Comparison of ENCODE assay signal across 22 mouse cellular contexts in the genomic region with DNA sequence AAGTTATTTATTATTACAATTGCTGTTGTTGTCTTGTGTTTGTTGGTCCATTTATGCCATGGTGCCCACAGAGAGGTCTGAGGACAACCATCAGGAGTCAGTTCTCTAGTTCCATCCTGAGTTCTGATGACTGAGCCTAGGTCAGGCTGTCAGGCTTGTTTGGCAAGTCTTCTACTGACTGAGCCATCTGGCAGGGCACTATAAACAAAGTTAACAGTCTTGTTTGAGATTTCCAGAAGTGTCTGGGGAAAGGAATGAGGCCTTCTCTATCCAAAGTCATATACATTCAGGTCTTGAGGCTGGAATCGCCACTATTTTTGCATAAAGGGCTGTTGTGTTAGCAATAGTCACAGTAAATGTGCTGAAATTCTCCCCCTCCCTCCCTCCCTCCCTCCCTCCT. TPM values are rescaled to one million over a fixed set of nuclear protein-coding genes. Genes with fewer than 3 reads are reported as not detected.
DNase-seq lines count a peak whose midpoint lies in the region; ATAC-seq lines count a peak whose summit lies in the region.
"Had no signal": no experiment of that assay in that cellular context is flagged by ENCODE, and none has a peak within 500 bp of the region (broad histone marks: within the 10 kb centered on the region; RNA-seq: fewer than 3 reads in every experiment).

No protein-coding gene starts in this region.

- no peak overlapping the region for H3K9ac ChIP-seq in lung, embryonic 16.5 days (ENCODE audit: low read length)
- H3K9ac ChIP-seq: forebrain, embryonic 13.5 days; heart, embryonic 12.5 days; heart, embryonic 15.5 days; hindbrain, embryonic 13.5 days had no signal

- WGBS in heart, embryonic 10.5 days, result 62% methylated on average over 1 of the region's 1 CpGs
- 36% methylated on average over 1 of the region's 1 CpGs for WGBS in lung, embryonic 16.5 days

- H3K4me1 ChIP-seq in heart, embryonic 10.5 days, result peaks cover 7% of the 10 kb centered on the region; the same call in 1 of the 2 replicates
- H3K4me1 ChIP-seq in lung, embryonic 16.5 days (replicated peaks; ENCODE audit: control insufficient read depth, insufficient read depth, low read length), result peaks cover 2% of the 10 kb centered on the region; the same call in 1 of the 2 replicates
- H3K4me1 ChIP-seq: forebrain, embryonic 13.5 days; heart, embryonic 15.5 days; hindbrain, embryonic 10.5 days; hindbrain, embryonic 13.5 days had no signal

- H3K27ac ChIP-seq in heart, embryonic 10.5 days, result no peak overlapping the region
- H3K27ac ChIP-seq in lung, embryonic 16.5 days (ENCODE audit: low read length), result no peak overlapping the region
- H3K27ac ChIP-seq: forebrain, embryonic 10.5 days; forebrain, embryonic 13.5 days; heart, embryonic 15.5 days; hindbrain, embryonic 10.5 days; hindbrain, embryonic 13.5 days had no signal

- DNase-seq in heart, adult 11 months, result peak; percentile 36
- no peak for DNase-seq in heart, embryonic 10.5 days (ENCODE audit: low spot score)
- no peak for DNase-seq in lung, adult 18-20 months
- DNase-seq in lung, postnatal 36 days, result peak; percentile 54
- DNase-seq in lung, postnatal 14 days, result no peak
- DNase-seq: adrenal gland, postnatal 10 days; adrenal gland, postnatal 36 days; cerebellum, adult 18-20 months; cerebellum, adult 9-10 months; gastrocnemius, postnatal 10 days; gastrocnemius, postnatal 36 days; heart, postnatal 36 days had no signal

- H3K36me3 ChIP-seq in heart, embryonic 10.5 days, result no peaks in the 10 kb centered on the region; the same call in 1 of the 2 replicates
- H3K36me3 ChIP-seq in lung, embryonic 16.5 days (ENCODE audit: control insufficient read depth, insufficient read depth, low read length), result no peaks in the 10 kb centered on the region
- H3K36me3 ChIP-seq: forebrain, embryonic 10.5 days; heart, embryonic 15.5 days; hindbrain, embryonic 10.5 days had no signal

- H3K9me3 ChIP-seq in heart, embryonic 10.5 days, result no peaks in the 10 kb centered on the region
- H3K9me3 ChIP-seq in lung, embryonic 16.5 days (ENCODE audit: control insufficient read depth, low read length), result no peaks in the 10 kb centered on the region
- H3K9me3 ChIP-seq: forebrain, embryonic 10.5 days; forebrain, embryonic 13.5 days; heart, embryonic 12.5 days; heart, embryonic 15.5 days; hindbrain, embryonic 10.5 days; hindbrain, embryonic 13.5 days had no signal

- ATAC-seq in lung, embryonic 16.5 days (ENCODE audit: low read depth), result peak; percentile 49; the same call in 1 of the 2 replicates
- ATAC-seq: activated CD4-positive, CD25-positive, alpha-beta regulatory T cell, adult 4 months; forebrain, embryonic 13.5 days; forebrain, embryonic 16.5 days; hindbrain, embryonic 16.5 days had no signal

- H3K4me2 ChIP-seq in lung, embryonic 16.5 days (ENCODE audit: low read depth, low read length), result no peak overlapping the region
- H3K4me2 ChIP-seq: forebrain, embryonic 13.5 days; heart, embryonic 12.5 days; heart, embryonic 15.5 days; hindbrain, embryonic 13.5 days had no signal

- H3K4me3 ChIP-seq in heart, embryonic 10.5 days, result no peak overlapping the region
- no peak overlapping the region for H3K4me3 ChIP-seq in lung, embryonic 16.5 days (ENCODE audit: low read length)
- H3K4me3 ChIP-seq: forebrain, embryonic 10.5 days; forebrain, embryonic 13.5 days; heart, embryonic 12.5 days; heart, embryonic 15.5 days; hindbrain, embryonic 10.5 days; hindbrain, embryonic 13.5 days had no signal

- H3K27me3 ChIP-seq in heart, embryonic 10.5 days (ENCODE audit: insufficient read depth, poor library complexity, severe bottlenecking), result no peaks in the 10 kb centered on the region
- no peaks in the 10 kb centered on the region for H3K27me3 ChIP-seq in lung, embryonic 16.5 days (ENCODE audit: control insufficient read depth, insufficient read depth, low read depth, low read length)
- H3K27me3 ChIP-seq: forebrain, embryonic 13.5 days; heart, embryonic 12.5 days; heart, embryonic 15.5 days; hindbrain, embryonic 13.5 days had no signal

RNA-seq across cellular contexts. Expression of a gene that starts 6.3 kb away (rescaled TPM):
- polyA plus RNA-seq in heart, embryonic 10.5 days (2016; fragmentation: Nextera tagmentation; extraction: Ambion mirVana), result 0.47 and 0.62 TPM in 2 replicates
- polyA plus RNA-seq in lung, embryonic 16.5 days (2015; fragmentation: Nextera tagmentation; extraction: Ambion mirVana), result 13.2 and 14.9 TPM in 2 replicates

RNA-seq across cellular contexts. Expression of a gene that starts 10.2 kb away (rescaled TPM):
- polyA plus RNA-seq in heart, embryonic 10.5 days (2016; fragmentation: Nextera tagmentation; extraction: Ambion mirVana), result 53.1 and 68.9 TPM in 2 replicates
- polyA plus RNA-seq in lung, embryonic 16.5 days (2015; fragmentation: Nextera tagmentation; extraction: Ambion mirVana), result 61.0 and 65.3 TPM in 2 replicates

RNA-seq across cellular contexts. Expression of a gene that starts 45.2 kb away (rescaled TPM):
- 3.3 and 3.7 TPM in 2 replicates for polyA plus RNA-seq in heart, embryonic 10.5 days (2016; fragmentation: Nextera tagmentation; extraction: Ambion mirVana)
- 3.6 and 4.6 TPM in 2 replicates for polyA plus RNA-seq in lung, embryonic 16.5 days (2015; fragmentation: Nextera tagmentation; extraction: Ambion mirVana)
- polyA plus RNA-seq: activated CD4-positive, CD25-positive, alpha-beta regulatory T cell, adult 4 months had no signal

Comparison
In these comparisons a context has a peak if more than half of its experiments do, and no peak if none do; other contexts are left out.
1. DNase-seq: peak in heart, adult 11 months (single experiment) and lung, postnatal 36 days (single experiment); none in heart, embryonic 10.5 days (single experiment), lung, adult 18-20 months (0 of 2) and lung, postnatal 14 days (single experiment).